Mouse (Mus musculus) effector memory CD4-positive, alpha-beta T cell, adult 5 months (primary cell): ENCODE results near the gene Gm10647. TPM values are rescaled to one million over a fixed set of nuclear protein-coding genes. Genes with fewer than 3 reads are reported as not detected.

Source experiments
- polyA plus RNA-seq: library from polyadenylated mRNA; unstranded; fragments of 100-300 nt; shearing (Covaris generic); gene quantifications from one replicate; pipeline ENCODE4 v1.2.1, GENCODE M21; 2017

The Gm10647 gene
- not detected for polyA plus RNA-seq

GRCm38 (mm10) chr9:66796739-66797138 lies at the start of gene Gm10647:
Gm10647 (plus strand) TSS chr9:66797039.

GRCm38 (mm10) chr9:66795464-66796324 lies 1.1 kb upstream of the Gm10647 start, which contains the start of gene Aph1b:
Aph1b (minus strand) TSS chr9:66795490.

GRCm38 (mm10) chr9:66834318-66835096 lies 37.7 kb downstream of the Gm10647 start, which contains the start of gene Aph1c:
Aph1c (minus strand) TSS chr9:66834726.

Other genes starting within 250 kb of the Gm10647 start
- 154 TPM for gene Usp3, start 203.9 kb upstream of the Gm10647 start, polyA plus RNA-seq
- 1.3 TPM for gene Car12, start 83.4 kb upstream of the Gm10647 start, polyA plus RNA-seq
- gene Aph1b, start 1.5 kb upstream of the Gm10647 start, polyA plus RNA-seq: 0.49 TPM
- gene Aph1c, start 37.7 kb downstream of the Gm10647 start, polyA plus RNA-seq: 0.27 TPM
- 263 TPM for gene Rab8b, start 122.6 kb downstream of the Gm10647 start, polyA plus RNA-seq
- 73.5 TPM for gene Rps27l, start 149.0 kb downstream of the Gm10647 start, polyA plus RNA-seq
- 16.5 TPM for gene Lactb, start 178.4 kb downstream of the Gm10647 start, polyA plus RNA-seq